Mouse (Mus musculus): ENCODE measurements around the gene Mettl14. TPM values are rescaled to one million over a fixed set of nuclear protein-coding genes. Genes with fewer than 3 reads are reported as not detected.

The Mettl14 gene
- polyA plus RNA-seq (2015; fragmentation: Nextera tagmentation; extraction: Ambion mirVana), result 9.4 and 11.7 TPM in 2 replicates

DNA sequence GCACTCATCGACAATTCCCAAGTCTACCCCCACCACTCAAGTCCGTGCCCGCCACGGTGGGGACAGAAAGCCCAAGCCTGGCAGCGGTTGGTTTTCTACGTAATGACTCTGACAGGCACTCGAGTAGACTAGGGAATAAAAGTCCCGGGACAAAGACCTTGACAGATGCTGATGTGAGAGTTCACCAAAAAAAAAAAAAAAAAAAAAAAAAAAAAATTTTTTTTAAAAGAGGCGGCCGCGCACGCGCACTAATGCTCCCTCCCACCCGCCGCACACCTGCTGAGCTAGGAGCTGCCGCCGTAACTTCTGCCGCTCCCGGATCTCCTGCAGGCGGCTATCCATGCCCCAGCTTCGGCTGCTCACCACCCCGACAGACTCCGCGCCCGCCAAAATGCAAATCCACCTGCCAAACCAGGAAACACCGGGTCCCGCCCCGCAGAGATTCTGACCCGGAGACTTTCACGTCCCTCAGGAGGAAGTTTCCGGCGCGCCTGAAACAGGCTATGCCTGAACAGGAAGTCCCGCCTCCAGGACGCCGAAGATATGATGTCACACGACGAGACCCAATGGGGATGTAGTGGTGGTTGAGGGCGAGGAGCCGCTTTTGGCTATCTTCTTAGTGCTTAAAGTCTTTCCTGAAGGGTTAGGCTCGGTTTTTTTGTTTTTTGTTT, at the start of gene Mettl14:
Gene Mettl14, minus strand, starts transcription at position 623 of the 671 bp plus-strand sequence.
- peaks cover 20% of the 10 kb centered on the region for H3K4me1 ChIP-seq (replicated peaks)
- H3K4me2 ChIP-seq, result peak within 1 kb of the TSS; percentile 77
- DNase-seq (peak; percentile 95), ATAC-seq (ENCODE audit: low read depth) (peak; percentile 100)
- peak within 1 kb of the TSS; percentile 88 for H3K9ac ChIP-seq
- H3K9me3 ChIP-seq (replicated peaks), result no peaks in the 10 kb centered on the region
- H3K27me3 ChIP-seq, result no peaks in the 10 kb centered on the region
- WGBS (ENCODE audit: insufficient replicate concordance), result under 1% methylated on average over 40 of the region's 41 CpGs
- H3K36me3 ChIP-seq, result peaks cover 14% of the 10 kb centered on the region
- H3K4me3 ChIP-seq (replicated peaks), result peak within 1 kb of the TSS; percentile 82
- peak within 1 kb of the TSS; percentile 86 for H3K27ac ChIP-seq

GRCm38 (mm10) chr3:123433362-123433761, 47.5 kb upstream of the Mettl14 start:
- DNase-seq, result no peak
- ATAC-seq (ENCODE audit: low read depth), result no peak
- 54% methylated on average over 3 of the region's 3 CpGs for WGBS (ENCODE audit: insufficient replicate concordance)
- no peaks in the 10 kb centered on the region for H3K36me3 ChIP-seq
- no peak overlapping the region for H3K9ac ChIP-seq
- no peaks in the 10 kb centered on the region for H3K27me3 ChIP-seq
- H3K4me2 ChIP-seq, result no peak overlapping the region
- no peak overlapping the region for H3K4me3 ChIP-seq (replicated peaks)
- peaks cover 14% of the 10 kb centered on the region for H3K4me1 ChIP-seq (replicated peaks)
- no peak overlapping the region for H3K27ac ChIP-seq
- no peaks in the 10 kb centered on the region for H3K9me3 ChIP-seq (replicated peaks)

- Histone ChIP-seq H3K9ac (no peak overlapping the region), H3K9me3 (replicated peaks) (no peaks in the 10 kb centered on the region), H3K4me2 (0 out of 2 replicates have a peak overlapping the region, but pooled peaks have one; percentile 8), H3K27me3 (no peaks in the 10 kb centered on the region), H3K36me3 (no peaks in the 10 kb centered on the region), H3K27ac (no peak overlapping the region), H3K4me1 (replicated peaks) (peaks cover 14% of the 10 kb centered on the region), H3K4me3 (replicated peaks) (no peak overlapping the region)
- DNase-seq (no peak), ATAC-seq (ENCODE audit: low read depth) (peak; percentile 86)
- WGBS (ENCODE audit: insufficient replicate concordance), result 10% methylated on average over 5 of the region's 5 CpGs
These were observed 46.2 kb upstream of the Mettl14 start for GRCm38 (mm10) chr3:123431951-123432674.

DNA sequence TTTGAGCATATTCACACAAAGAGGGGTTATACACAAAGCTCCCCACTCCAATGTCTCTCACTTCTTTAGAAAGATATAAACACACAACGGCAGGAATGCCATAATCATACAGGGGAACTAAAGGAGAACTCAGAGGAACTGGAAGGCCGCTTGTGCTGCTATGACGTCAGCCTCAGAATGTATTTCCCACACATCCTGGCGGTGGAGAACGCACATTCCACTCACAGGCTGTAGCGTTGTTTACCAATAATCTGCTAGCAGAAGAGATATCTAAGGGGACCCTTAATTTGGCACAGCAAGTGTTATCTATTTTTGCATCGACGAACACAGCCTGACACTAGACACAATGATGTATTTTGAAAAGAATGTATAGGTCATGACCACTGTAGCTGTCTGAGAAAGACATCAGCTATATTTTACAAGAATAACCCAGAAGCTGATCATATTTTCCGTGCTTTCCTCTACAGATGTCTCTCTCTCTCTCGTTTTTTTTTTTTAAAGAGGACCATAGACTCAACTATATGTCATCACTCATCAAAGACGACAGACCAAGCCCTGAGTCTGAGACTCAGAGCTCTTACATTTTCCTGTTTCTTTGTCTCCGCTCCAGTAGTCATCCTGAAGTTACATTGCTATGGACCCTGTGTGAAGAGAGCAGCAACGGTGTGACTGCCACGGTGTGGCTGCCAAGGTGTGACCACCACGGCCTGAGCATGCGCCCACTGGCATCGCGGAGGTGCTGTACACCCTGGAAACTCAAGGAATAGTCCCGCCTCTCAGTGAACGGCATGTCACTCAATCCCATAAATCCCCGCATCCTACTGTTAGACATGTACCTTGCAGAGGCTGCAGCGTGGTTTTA, 43.9 kb upstream of the Mettl14 start:
- Histone ChIP-seq H3K9ac (no peak overlapping the region), H3K9me3 (replicated peaks) (no peaks in the 10 kb centered on the region), H3K27me3 (no peaks in the 10 kb centered on the region), H3K27ac (no peak overlapping the region), H3K4me1 (replicated peaks) (peaks cover 14% of the 10 kb centered on the region), H3K36me3 (no peaks in the 10 kb centered on the region), H3K4me2 (no peak overlapping the region), H3K4me3 (replicated peaks) (no peak overlapping the region)
- 66% methylated on average over 22 of the region's 22 CpGs for WGBS (ENCODE audit: insufficient replicate concordance)
- ATAC-seq (ENCODE audit: low read depth) (no peak), DNase-seq (no peak)

DNA sequence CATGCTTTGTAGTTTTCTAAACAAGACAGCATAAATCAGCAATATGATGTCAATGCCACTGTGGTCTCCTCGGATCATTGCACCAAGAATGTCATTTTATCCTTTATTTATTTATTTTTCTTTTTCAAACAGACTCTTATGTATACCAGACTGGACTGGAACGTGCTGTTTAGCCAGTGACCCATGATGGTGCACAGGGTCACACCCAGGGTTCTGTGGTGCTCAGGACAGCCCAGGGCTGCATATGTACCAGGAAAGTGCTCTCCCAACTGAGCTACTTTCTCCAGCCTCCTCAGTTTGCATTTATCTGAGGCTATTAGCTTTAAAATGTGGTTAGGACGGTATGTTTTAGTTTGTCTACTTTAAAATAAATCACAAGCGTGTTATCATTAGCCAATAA, 42.1 kb upstream of the Mettl14 start:
- H3K4me2 ChIP-seq, result no peak overlapping the region
- H3K9me3 ChIP-seq (replicated peaks), result no peaks in the 10 kb centered on the region
- DNase-seq (no peak), ATAC-seq (ENCODE audit: low read depth) (no peak)
- H3K9ac ChIP-seq, result no peak overlapping the region
- 59% methylated on average over 4 of the region's 4 CpGs for WGBS (ENCODE audit: insufficient replicate concordance)
- peaks cover 14% of the 10 kb centered on the region for H3K4me1 ChIP-seq (replicated peaks)
- H3K27ac ChIP-seq, result no peak overlapping the region
- no peaks in the 10 kb centered on the region for H3K27me3 ChIP-seq
- H3K4me3 ChIP-seq (replicated peaks), result no peak overlapping the region
- H3K36me3 ChIP-seq, result no peaks in the 10 kb centered on the region

- H3K9me3 ChIP-seq (replicated peaks), result no peaks in the 10 kb centered on the region
- H3K36me3 ChIP-seq, result no peaks in the 10 kb centered on the region
- H3K27ac ChIP-seq, result no peak overlapping the region
- DNase-seq (no peak), ATAC-seq (ENCODE audit: low read depth) (no peak)
- H3K9ac ChIP-seq, result no peak overlapping the region
- H3K4me1 ChIP-seq (replicated peaks), result no peaks in the 10 kb centered on the region
- no peak overlapping the region for H3K4me2 ChIP-seq
- WGBS (ENCODE audit: insufficient replicate concordance), result 51% methylated on average over 2 of the region's 2 CpGs
- no peak overlapping the region for H3K4me3 ChIP-seq (replicated peaks)
- H3K27me3 ChIP-seq, result no peaks in the 10 kb centered on the region
These were observed 39.7 kb upstream of the Mettl14 start for GRCm38 (mm10) chr3:123425647-123426046.

DNA sequence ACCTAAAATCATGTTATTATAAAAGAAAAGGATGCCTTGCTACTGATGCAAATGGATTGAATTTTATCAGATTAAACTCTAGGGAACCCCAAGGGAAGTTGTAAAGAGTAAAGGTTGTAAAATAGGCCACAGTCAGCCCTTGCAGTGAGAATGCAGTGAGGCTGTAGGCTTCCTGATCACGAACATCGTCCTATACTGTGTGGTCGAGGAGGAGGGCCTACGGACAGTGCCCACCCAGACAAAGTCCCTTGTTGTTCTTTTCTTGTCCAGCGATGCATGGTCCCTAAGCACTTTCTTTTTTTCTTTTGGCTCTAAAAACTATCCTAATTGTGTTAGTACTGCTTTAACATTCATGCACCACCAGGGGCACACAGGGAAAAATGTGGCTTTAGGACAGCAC, 27.3 kb upstream of the Mettl14 start:
- no peak for ATAC-seq (ENCODE audit: low read depth)
- Histone ChIP-seq H3K9me3 (replicated peaks) (no peaks in the 10 kb centered on the region), H3K4me3 (replicated peaks) (no peak overlapping the region), H3K4me1 (replicated peaks) (no peaks in the 10 kb centered on the region), H3K27ac (no peak overlapping the region), H3K36me3 (no peaks in the 10 kb centered on the region), H3K9ac (no peak overlapping the region), H3K4me2 (no peak overlapping the region), H3K27me3 (no peaks in the 10 kb centered on the region)
- no peak for DNase-seq
- 63% methylated on average over 5 of the region's 5 CpGs for whole genome bisulfite sequencing (ENCODE audit: insufficient replicate concordance)

DNA sequence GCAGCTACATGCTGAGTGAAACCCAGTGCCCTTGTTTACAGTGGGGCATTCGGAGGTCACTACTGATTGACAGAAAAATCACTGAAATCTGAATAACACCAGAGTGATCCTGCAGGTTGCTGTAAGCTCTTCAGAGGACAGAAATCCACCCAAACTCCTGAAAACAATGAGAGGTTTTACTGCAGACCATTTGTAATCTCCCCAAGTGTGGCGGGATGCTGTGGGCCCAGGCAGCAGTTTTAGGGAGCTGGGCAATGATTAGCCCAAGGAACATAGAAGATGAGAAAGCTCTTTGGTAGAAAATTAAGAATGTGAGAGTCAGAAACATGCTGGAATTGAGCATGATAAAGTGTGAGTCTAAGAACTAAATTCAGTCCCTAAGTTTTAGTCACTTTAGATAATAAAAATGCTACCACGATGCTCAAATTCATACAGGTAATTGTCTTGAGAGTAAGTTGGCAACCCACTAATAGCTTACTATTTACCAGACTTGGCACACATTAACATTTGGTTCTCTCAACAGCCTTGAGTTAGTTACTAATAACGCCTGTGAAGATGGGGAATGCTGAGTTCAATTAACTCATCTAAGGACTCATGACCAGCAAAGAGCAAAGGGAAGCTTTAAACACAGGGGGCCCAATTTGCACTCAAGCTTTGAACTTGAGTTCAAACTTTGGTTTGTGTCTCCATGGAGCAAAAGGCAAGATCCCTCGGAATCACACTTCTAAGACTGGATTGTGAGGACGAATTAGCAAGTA, 26.1 kb upstream of the Mettl14 start:
- 62% methylated on average over 6 of the region's 6 CpGs for WGBS (ENCODE audit: insufficient replicate concordance)
- Histone ChIP-seq H3K27me3 (no peaks in the 10 kb centered on the region), H3K36me3 (no peaks in the 10 kb centered on the region), H3K9me3 (replicated peaks) (no peaks in the 10 kb centered on the region), H3K9ac (no peak overlapping the region), H3K4me1 (replicated peaks) (no peaks in the 10 kb centered on the region), H3K4me3 (replicated peaks) (no peak overlapping the region), H3K4me2 (no peak overlapping the region), H3K27ac (no peak overlapping the region)
- DNase-seq (no peak), ATAC-seq (ENCODE audit: low read depth) (no peak)

DNA sequence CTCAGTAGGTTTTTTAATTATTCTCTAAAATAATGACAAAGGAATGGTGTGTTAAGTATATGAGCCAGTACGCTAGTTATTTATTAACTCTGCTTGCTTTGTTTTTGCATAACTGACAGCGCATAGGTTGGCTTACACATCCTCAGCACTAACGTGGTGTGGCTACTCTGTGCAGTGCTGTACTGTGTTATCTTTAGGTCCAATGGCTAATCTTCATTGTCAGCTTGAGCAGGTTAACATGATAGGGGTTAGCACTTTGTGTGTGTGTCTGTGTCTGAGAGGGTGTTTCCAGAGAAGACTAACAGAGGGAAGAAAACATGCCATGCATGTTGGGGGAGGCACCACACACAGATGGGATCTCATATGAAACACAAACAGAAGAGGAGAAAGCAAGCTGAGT, 19.0 kb upstream of the Mettl14 start:
- Histone ChIP-seq H3K4me3 (replicated peaks) (no peak overlapping the region), H3K4me2 (no peak overlapping the region), H3K9ac (no peak overlapping the region), H3K27ac (no peak overlapping the region), H3K27me3 (no peaks in the 10 kb centered on the region), H3K9me3 (replicated peaks) (no peaks in the 10 kb centered on the region), H3K36me3 (no peaks in the 10 kb centered on the region), H3K4me1 (replicated peaks) (0 out of 2 replicates have a peak, but pooled peaks cover 3% of the 10 kb centered on the region)
- WGBS (ENCODE audit: insufficient replicate concordance), result 34% methylated on average over 3 of the region's 3 CpGs
- peak; percentile 92 for ATAC-seq (ENCODE audit: low read depth)
- DNase-seq, result no peak

- H3K4me3 ChIP-seq (replicated peaks), result no peak overlapping the region
- ATAC-seq (ENCODE audit: low read depth), result no peak
- 0 out of 2 replicates have a peak, but pooled peaks cover under 1% of the 10 kb centered on the region for H3K27me3 ChIP-seq
- no peak overlapping the region for H3K9ac ChIP-seq
- H3K27ac ChIP-seq, result no peak overlapping the region
- DNase-seq, result no peak
- H3K4me2 ChIP-seq, result no peak overlapping the region
- no peaks in the 10 kb centered on the region for H3K9me3 ChIP-seq (replicated peaks)
- 61% methylated on average over 9 of the region's 9 CpGs for WGBS (ENCODE audit: insufficient replicate concordance)
- no peaks in the 10 kb centered on the region for H3K4me1 ChIP-seq (replicated peaks)
- no peaks in the 10 kb centered on the region for H3K36me3 ChIP-seq
These were observed 11.9 kb upstream of the Mettl14 start for GRCm38 (mm10) chr3:123397562-123398481.

Measured in liver, embryonic 13.5 days (tissue).